Mouse (Mus musculus): ENCODE data around the gene P2ry10.

P2ry10 gene

DNA sequence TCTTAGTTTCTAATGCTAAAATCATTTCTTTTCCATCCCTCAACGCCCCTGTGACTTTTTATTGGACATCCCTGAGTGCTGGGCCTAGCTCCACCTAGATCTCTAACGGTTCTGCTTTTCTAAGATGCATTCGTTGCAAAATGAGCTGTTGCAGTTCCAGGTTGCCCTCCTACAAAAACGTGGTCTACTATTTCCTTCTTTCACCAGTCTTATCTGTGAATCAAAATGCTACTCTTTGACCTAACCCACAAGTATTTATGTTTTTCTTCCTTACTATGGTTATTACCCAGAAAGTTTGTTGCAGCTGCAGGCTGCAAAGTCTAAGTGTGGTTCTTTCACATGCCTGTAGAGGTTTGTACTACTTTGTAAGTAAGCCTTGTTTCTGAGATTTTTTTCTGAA, at the start of gene P2ry10:
TSS of gene P2ry10 (plus strand) at position 316 of the 400 bp plus-strand sequence.
- DNase-seq = no peak

DNA sequence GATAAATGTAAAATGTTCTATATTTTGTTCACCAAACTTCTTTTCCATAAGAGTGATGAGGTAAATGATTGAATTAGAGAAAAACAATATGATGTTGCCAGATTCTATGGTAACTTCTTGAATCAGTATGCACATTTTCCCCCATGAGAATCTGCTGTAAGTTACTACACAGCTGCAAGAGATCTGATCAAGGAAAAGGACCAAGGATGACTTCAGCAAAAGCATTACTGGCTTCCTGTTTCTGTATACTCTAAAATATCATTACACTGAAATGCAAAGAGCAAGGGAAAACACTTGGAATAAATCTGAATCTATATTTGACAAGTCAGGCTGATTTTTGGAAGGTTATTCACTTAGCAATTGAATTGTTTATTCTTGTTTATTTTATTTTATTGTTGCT, 49.1 kb upstream of the P2ry10 start:
- no peak for DNase-seq

DNA sequence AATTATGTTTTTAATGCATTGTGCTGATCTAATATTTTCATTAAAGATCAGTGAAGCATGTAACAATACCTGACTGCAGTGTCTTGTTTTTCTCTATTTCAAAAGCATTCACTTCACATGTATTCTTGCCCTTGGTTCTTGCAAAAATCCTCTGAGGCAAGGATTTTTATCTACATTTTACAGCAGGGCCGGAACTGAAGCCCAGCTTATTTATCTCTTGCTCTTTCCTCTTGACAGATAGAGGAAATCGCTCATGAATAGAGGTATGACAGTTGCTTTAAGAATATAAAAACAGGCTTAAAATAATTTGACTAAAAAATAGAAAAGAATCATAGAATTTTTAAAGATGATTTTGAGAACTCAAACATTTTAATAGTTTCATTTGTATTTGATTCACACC, 48.7 kb upstream of the P2ry10 start:
- DNase-seq = no peak

DNA sequence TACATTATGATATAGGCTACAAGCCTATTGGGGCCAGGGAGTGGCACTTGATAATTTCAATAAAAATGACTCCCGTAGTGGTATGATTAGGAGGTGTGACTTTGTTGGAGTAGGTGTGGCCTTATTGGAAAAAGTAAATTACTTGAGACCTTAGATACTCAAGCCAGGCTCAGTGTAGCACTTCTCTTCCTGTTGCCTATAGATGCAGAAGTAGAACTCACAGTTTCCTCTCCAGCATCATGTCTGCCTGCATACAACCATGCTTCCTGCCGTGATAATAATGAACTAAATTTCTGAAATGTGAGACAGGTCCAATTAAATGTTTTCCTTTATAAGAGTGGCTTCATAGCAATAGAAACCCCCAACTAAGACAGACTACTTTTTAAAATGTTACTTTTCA, 45.9 kb upstream of the P2ry10 start:
- no peak for DNase-seq

DNA sequence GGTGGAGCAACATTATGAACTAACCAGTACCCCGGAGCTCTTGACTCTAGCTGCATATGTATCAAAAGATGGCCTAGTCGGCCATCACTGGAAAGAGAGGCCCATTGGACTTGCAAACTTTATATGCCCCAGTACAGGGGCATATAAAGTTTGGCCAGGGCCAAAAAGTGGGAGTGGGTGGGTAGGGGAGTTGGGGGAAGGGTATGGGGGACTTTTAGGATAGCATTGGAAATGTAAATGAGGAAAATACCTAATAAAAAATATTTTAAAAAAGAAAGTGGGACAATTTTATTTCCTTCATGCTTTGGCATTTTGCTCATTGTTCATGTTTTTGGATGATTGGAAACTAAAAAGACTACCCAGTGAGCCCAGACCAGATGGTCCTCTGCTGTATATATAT, 4.9 kb upstream of the P2ry10 start:
- peak; percentile 70 for DNase-seq

DNA sequence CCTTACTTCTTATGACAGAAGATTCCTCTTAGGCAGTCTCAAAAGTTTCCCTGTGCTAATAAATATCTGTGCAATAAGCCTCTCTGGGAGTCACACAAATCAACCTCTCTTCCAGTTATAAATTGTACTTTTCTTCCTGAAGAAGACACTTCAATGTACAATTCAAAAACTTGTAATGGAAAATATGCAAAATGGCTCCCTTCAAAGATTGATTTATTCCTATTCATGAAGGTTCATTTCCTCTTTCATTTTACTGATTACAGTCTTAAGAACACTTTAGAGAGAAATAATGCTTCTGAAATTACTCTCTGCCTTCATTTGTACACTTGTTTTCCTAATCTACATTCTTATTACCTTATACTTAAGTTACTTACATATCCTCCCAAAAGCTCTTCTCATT, 4.0 kb upstream of the P2ry10 start:
- DNase-seq = no peak

DNA sequence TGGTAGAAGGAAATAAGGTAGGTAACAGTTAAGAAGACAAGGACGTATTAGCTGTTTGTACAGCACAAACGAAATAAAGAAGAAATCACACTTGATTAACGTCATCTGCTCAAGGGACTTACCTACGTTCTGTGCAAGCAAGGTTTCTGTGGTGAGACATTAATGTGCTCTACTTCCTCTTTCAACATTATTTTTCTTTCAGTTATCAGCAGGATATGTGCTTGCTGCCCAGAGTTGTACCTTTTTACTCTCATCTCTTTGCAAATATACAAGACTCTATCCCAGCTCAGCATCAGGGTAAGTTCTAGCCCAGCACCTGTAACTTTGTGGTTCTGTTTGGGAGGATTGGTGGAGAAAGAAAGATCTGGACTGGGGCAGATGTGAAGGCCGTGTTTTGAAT, 839 bp downstream of the P2ry10 start:
- DNase-seq = no peak

DNA sequence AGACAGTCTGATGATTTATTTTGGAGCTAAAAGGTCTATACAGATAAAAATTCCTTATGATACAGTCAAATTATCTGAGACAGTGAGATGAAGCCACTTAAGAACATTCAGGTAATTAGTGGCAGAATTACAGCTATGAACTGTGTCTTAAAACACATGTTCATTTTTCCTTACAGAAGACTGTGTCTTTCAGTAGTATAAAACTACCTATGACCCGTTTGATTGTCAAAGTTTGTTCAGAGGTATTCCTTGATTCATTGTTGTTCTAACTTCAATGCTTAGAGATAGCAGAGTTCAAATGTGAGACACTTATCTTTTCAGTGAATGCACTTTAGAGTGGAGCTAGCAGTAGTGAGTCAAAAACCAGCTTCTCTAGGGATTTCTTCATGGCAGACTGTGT, 1.6 kb downstream of the P2ry10 start:
- no peak for DNase-seq

DNA sequence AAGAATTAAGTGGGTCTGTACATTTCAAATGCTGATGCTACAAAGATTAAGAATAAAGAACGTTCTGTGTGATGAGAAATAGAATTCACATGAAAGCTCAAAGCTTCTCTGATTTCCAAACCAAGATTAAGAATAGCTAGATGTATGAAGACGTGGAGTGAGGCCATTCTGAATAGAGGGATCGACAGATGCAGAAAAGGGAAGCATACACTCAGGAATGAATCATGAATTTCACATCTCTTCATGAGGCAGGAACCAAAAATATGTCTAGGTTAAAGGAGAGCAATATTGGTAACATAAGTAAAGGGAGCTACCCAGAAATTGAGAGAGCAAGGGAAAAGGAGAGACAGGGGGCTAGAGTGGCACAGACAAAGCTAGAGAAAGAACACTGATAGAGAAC, 7.3 kb downstream of the P2ry10 start:
- no peak for DNase-seq

DNA sequence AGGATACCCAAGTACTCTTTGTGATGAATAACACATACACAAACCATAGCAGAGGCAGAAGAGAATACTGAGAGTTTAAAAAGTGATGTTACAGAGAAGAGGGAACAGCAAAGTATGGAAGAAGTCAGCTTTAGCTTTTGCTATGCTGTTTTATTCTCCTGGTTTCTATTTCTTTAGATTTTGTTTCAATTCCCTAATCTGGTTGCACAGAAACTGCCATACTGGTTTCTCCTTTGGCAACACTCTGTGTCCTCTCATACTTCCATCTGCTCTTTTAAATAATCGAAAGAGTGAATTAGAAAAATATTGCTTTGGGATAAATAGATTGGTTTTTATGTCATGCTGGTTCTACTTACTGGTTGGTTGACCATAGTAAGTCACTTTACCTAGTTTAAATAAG, 28.0 kb downstream of the P2ry10 start:
- DNase-seq = no peak

DNA sequence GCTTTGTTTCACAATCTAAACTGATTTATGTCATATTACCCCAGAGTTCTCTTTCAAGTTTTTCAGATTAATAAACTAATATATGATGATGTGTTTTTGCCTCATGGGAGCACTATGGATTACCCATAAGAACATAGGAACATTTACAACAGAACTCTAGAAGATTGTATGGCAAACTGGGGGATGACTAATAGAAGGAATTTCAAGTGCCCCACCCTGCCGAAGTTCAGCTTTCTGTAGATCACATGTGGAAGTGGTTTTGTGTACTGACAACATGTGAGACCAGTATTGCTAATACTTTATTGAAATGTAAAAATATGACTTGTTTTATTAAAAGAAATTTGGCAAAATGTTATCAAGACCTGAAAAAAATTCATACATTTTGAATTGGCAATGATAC, 28.7 kb downstream of the P2ry10 start:
- DNase-seq = no peak

DNA sequence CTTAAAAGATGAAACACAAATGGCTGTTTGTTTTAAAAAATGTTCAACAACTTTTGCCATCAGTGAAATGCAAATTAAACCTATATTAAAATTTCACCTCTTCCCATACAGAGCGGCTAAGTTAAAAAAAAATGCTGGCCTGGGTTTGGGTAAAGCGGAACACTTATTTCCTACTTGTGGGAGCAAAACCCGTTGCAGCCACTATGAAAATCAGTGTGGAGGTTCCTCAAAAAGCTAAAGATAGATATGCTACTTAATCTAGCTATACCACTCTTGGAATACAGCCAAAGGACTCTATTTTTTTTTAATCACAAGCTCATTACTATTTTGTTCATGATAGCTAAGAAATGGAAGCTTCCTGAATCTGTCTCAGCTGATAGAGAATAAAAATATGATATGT, 54.9 kb downstream of the P2ry10 start:
- no peak for DNase-seq

DNA sequence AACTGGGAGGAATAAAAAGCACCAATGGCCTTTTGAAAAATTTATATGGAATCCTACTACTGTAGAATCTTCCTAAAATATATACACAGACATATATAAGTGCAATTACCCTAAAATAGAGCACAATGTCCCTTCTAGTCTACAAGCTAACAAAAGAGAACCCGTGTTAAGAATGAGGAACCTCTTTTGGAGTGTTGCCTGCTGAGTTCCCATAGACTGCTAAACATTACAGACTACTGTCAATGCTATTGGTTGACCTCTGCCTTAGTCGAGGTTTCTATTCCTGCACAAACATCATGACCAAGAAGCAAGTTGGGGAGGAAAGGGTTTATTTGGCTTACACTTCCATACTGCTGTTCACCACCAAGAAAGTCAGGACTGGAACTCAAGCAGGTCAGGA, 55.6 kb downstream of the P2ry10 start:
- no peak for DNase-seq

DNA sequence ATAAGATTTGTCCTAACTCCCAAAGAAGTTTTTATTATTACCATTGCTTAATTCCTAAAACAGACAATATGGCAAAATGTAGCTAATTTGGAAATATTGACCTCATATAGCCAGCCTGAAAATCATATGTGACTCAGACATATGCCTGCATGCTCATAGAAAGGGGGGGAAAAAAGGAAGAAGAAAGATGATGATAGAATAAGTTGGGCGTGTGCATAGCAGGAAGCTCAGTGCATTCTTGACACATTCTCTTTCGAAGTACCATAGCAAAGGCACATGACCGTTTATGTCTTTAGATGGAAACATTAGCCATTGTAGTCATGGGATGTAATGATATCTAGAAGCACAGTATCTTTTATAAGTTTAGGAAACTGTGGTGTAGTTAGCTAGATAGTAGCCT, 60.4 kb downstream of the P2ry10 start, which contains the start of gene P2ry10b:
TSS of gene P2ry10b (plus strand) at position 247 of the 400 bp plus-strand sequence.
- DNase-seq = no peak

DNA sequence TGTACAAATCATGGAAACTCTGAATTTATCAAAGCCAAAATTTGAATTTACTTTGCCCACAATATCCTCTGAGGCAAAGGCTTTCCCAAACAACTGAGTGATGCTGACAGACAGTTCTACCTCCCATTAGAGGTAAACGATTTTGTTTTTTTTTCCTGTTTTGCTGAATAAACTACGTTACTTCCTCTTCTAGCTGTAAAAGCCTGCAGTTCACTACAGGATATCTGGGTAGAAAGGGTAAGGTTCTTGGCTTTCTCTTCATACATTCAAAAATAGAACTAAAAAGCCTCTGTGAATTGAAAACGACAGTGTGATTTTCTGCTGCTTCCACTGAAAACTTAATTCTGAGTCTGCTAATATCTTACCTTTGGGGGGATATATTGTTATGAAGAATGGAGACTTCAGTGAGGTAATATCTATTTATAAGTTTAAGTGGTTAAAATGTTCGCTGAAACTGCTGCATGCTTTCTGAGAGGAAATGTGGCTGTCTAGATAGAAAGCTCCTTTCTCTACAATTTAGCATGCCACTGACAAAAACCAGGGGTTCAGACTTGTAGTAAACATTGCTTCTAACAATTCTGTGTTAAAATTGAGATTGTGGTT, 61.2 kb downstream of the P2ry10 start:
- DNase-seq = peak; percentile 6

DNA sequence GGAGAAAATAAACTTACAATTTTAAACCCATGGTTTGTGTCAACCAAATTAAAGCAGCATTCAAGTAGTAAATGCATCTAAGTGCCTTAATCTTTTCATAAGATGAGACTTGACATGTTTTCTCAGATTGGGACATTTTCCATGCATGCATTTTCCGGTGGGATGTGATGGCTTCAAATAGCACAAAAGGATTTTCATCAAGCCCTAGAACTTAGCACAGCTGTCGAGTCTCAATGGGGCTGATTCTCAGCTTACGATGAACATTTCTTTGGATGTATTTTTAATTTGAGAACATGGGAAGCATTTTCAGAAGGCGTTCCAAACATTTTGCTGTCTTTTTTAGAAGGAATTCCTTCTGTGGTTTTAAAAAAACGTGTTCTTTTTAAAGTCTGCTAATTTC, 61.7 kb downstream of the P2ry10 start:
- DNase-seq = peak; percentile 1

DNA sequence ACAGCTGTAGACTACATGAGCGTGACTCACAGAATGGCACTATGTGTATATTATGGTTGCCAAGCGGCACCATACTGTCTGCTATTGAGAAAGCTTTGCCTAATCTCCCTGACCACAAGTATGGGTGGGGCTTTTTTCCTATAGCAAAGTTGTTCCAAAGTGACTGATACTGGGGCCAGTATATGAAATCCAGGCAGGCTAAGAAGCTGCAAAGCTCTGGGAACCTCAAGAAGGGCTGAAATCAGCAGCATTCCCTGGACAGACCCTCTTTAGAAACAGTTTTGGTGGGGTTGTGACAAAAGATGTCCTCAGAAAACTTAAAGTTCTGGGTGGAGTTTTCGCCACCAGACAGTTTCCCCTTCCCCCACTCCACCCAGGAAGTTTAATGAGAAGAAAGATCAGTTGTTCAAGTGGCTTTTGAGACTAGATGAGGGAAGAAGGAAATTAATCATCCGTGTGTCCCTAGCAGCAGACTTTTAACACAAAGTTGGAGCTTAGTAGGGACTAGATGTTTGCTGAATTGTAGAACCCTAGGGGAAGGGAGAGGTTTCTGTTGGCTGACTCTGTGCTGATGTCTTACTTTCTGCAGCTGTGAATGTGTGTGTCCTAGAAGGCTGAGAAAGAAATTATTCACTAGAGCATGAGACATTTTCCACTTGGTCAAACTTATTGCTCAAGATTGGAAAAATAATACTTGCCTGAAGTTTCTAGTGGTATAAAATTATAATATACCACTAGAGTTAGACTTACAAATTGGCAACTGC, 62.6 kb downstream of the P2ry10 start:
- peak; percentile 7 for DNase-seq

Measured in embryo, embryonic 11 days (tissue).